ENCODE assay signal across 14 mouse cellular contexts in genomic region chr19:16875631-16876457, GRCm38 (mm10). TPM values are rescaled to one million over a fixed set of nuclear protein-coding genes. Genes with fewer than 3 reads are reported as not detected.
DNase-seq lines count a peak whose midpoint lies in the region; ATAC-seq and TF ChIP-seq lines count a peak whose summit lies in the region.
"Had no signal": no experiment of that assay in that cellular context is flagged by ENCODE, and none has a peak within 500 bp of the region (broad histone marks: within the 10 kb centered on the region; RNA-seq: fewer than 3 reads in every experiment).

No protein-coding gene starts in this region.

- DNase-seq in heart, postnatal 0 days (ENCODE audit: low spot score), result no peak
- no peak for DNase-seq in heart, postnatal 10 days
- peak; percentile 19 for DNase-seq in Muller cell, postnatal 12 days (ENCODE audit: inconsistent ontology term)
- peak; percentile 48 for DNase-seq in forebrain, embryonic 10.5 days (ENCODE audit: extremely low spot score, low spot score)
- DNase-seq in spleen, adult 18-20 months, result no peak
- no peak for DNase-seq in urinary bladder, postnatal 14 days (ENCODE audit: low spot score)
- DNase-seq: cerebellum, adult 11-12 months; kidney, adult 2 months; thymus, postnatal 25 days had no signal

- H3K4me3 ChIP-seq in heart, postnatal 0 days (ENCODE audit: low read depth, low read length), result peak overlapping the region; percentile 7; the same call in 1 of the 2 replicates
- H3K4me3 ChIP-seq in forebrain, embryonic 10.5 days, result peak overlapping the region; percentile 38
- H3K4me3 ChIP-seq in limb, embryonic 15.5 days, result 0 out of 2 replicates have a peak overlapping the region, but pooled peaks have one; percentile 4
- H3K4me3 ChIP-seq: lung, embryonic 15.5 days had no signal

- TF ChIP-seq CTCF in heart, postnatal 0 days (IDR thresholded peaks at IDR 0.05; ENCODE audit: low read depth), result no peak

- no peaks in the 10 kb centered on the region for H3K36me3 ChIP-seq in heart, postnatal 0 days (replicated peaks; ENCODE audit: control insufficient read depth, insufficient read depth, low read length)
- H3K36me3 ChIP-seq in forebrain, embryonic 10.5 days (replicated peaks), result no peaks in the 10 kb centered on the region
- no peaks in the 10 kb centered on the region for H3K36me3 ChIP-seq in limb, embryonic 15.5 days
- H3K36me3 ChIP-seq: lung, embryonic 15.5 days had no signal

- H3K9me3 ChIP-seq in heart, postnatal 0 days (replicated peaks; ENCODE audit: control insufficient read depth, low read length), result no peaks in the 10 kb centered on the region
- no peaks in the 10 kb centered on the region for H3K9me3 ChIP-seq in forebrain, embryonic 10.5 days
- no peaks in the 10 kb centered on the region for H3K9me3 ChIP-seq in limb, embryonic 15.5 days
- H3K9me3 ChIP-seq: lung, embryonic 15.5 days had no signal

- H3K27ac ChIP-seq in heart, postnatal 0 days (ENCODE audit: low read depth), result no peak overlapping the region
- H3K27ac ChIP-seq in forebrain, embryonic 10.5 days, result peak overlapping the region; percentile 15; the same call in 1 of the 2 replicates
- H3K27ac ChIP-seq in limb, embryonic 15.5 days, result no peak overlapping the region
- H3K27ac ChIP-seq: lung, embryonic 15.5 days had no signal

- H3K27me3 ChIP-seq in heart, postnatal 0 days (ENCODE audit: control insufficient read depth, insufficient read depth, low read length), result peaks cover 98% of the 10 kb centered on the region
- peaks cover 100% of the 10 kb centered on the region for H3K27me3 ChIP-seq in forebrain, embryonic 10.5 days (ENCODE audit: poor library complexity, severe bottlenecking)
- H3K27me3 ChIP-seq in limb, embryonic 15.5 days, result peaks cover 95% of the 10 kb centered on the region

- no peak overlapping the region for H3K4me2 ChIP-seq in heart, postnatal 0 days (ENCODE audit: low read depth, low read length)
- H3K4me2 ChIP-seq in limb, embryonic 15.5 days, result peak overlapping the region; percentile 24; the same call in 1 of the 2 replicates
- H3K4me2 ChIP-seq: lung, embryonic 15.5 days had no signal

- ATAC-seq in heart, postnatal 0 days (ENCODE audit: insufficient read depth, low read depth), result no peak
- ATAC-seq in limb, embryonic 15.5 days (ENCODE audit: insufficient number of reproducible peaks, low FRiP score, low TSS enrichment, low read depth), result no peak
- no peak for ATAC-seq in megakaryocyte progenitor cell, adult 5-6 weeks (replicated peaks; ENCODE audit: poor library complexity)

- intact Hi-C loops in heart, postnatal 10 days (cut with DNase I), result no loop called here

- H3K9ac ChIP-seq in heart, postnatal 0 days (replicated peaks; ENCODE audit: low read depth, low read length), result no peak overlapping the region
- no peak overlapping the region for H3K9ac ChIP-seq in limb, embryonic 15.5 days
- H3K9ac ChIP-seq: lung, embryonic 15.5 days had no signal

- 2% methylated on average over 34 of the region's 34 CpGs for WGBS in heart, postnatal 0 days
- under 1% methylated on average over 34 of the region's 34 CpGs for WGBS in forebrain, embryonic 10.5 days
- 1% methylated on average over 34 of the region's 34 CpGs for WGBS in limb, embryonic 15.5 days

- TF ChIP-seq EP300 in heart, postnatal 0 days (IDR thresholded peaks at IDR 0.05; ENCODE audit: low read depth), result no peak

- 0 out of 2 replicates have a peak, but pooled peaks cover 11% of the 10 kb centered on the region for H3K4me1 ChIP-seq in heart, postnatal 0 days (ENCODE audit: control insufficient read depth, insufficient read depth)
- peaks cover 88% of the 10 kb centered on the region for H3K4me1 ChIP-seq in forebrain, embryonic 10.5 days
- H3K4me1 ChIP-seq in limb, embryonic 15.5 days, result peaks cover 51% of the 10 kb centered on the region

RNA-seq across cellular contexts. Expression of gene Foxb2, which starts 2.2 kb away (rescaled TPM):
- total RNA-seq in heart, postnatal 0 days (2014; rRNA removed; ENCODE audit: low replicate concordance), result not detected in 2 replicates
- polyA plus RNA-seq in heart, postnatal 0 days (2015; fragmentation: Nextera tagmentation; extraction: Ambion mirVana), result not detected in 2 replicates
- not detected for total RNA-seq in heart, postnatal 10 days (2021)
- polyA plus RNA-seq in forebrain, embryonic 10.5 days (2016; fragmentation: Nextera tagmentation; extraction: Ambion mirVana), result 0.44 and 0.62 TPM in 2 replicates
- polyA plus RNA-seq in limb, embryonic 15.5 days (2015; fragmentation: Nextera tagmentation; extraction: Ambion mirVana), result not detected in 2 replicates
- total RNA-seq in megakaryocyte progenitor cell, adult 5-6 weeks (2015), result not detected in 2 replicates
- total RNA-seq in megakaryocyte progenitor cell, adult 5-6 weeks (2017), result not detected in 2 replicates
- total RNA-seq: layer of hippocampus, postnatal 25 days had no signal
- polyA plus RNA-seq: kidney, adult 2 months; lung, embryonic 15.5 days; spleen, adult 2 months had no signal

Comparison
In these comparisons a context has a peak if more than half of its experiments do, and no peak if none do; other contexts are left out.
1. DNase-seq: peak in Muller cell, postnatal 12 days (single experiment) and forebrain, embryonic 10.5 days (single experiment); none in heart, postnatal 0 days (single experiment), heart, postnatal 10 days (0 of 2), spleen, adult 18-20 months (0 of 2) and urinary bladder, postnatal 14 days (single experiment).
2. Peak in every context shown above with its lines, with median percentiles within 50 percentile points of each other: H3K4me3 ChIP-seq.